Mouse (Mus musculus): Measurements from ENCODE around the gene Gm14409.
"Not testable (repeated sequence)": the region's sequence is repeated elsewhere in the genome, so short reads cannot be mapped to it uniquely, and the experiment has no call there.

Gene Gm14409

DNA sequence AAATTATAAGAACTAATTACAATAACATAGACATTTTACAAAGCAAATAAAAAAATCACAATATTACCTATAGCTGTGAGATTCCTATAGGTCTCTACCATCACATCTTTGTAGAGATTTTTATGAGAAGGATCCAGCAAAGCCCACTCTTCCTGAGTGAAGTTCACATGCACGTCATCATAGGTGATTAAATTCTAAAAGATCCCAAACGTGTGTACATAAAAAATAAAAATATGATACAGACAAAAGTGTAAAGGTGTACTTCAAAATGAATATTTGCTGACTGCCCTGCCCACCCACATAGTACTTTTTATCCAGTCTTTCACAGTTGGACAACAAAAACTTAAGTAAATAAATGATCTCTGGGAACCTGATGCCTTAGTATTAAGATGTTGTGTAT lies at the start of gene Gm14409:
Gene Gm14409 (minus strand): TSS at position 101 of the 400 bp plus-strand sequence.
- not testable (repeated sequence) for DNase-seq (ENCODE audit: low spot score)

DNA sequence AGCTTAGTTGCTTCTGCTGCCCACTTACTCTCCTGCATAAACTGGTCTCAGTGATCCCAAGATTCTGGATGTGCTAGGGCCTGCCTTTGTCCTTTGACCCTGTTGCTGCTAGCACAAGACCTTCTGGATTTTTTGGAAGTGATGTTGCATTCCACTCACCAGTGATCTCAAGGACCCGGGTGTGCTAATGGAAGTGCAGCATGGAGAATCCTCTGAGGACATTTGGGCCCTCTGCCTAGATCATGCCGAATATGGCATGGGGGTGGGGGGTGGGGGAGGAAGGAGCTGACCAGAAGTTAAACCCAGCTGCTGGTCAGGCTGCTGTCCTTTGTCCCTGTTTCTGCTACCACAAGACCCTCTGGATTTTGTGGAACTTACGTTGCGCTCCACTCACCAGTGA lies 42.8 kb upstream of the Gm14409 start:
- DNase-seq (ENCODE audit: low spot score) = not testable (repeated sequence)

DNA sequence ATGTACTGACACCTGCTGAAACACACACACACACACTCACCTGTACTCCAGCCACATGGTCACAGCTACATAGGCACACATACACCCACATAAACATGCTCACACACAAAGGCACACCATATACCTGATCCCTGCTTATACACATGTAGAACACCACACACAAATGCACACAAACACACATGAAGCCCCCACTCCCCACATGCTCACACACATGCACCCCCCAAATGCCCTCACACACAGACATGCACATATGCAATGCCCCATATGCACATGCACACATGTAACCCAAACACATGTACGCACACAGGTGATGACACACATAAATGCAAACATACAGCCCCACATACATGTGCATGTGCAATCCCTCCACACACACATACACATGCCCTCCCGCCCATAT lies 38.1 kb upstream of the Gm14409 start:
- not testable (repeated sequence) for DNase-seq (ENCODE audit: low spot score)

DNA sequence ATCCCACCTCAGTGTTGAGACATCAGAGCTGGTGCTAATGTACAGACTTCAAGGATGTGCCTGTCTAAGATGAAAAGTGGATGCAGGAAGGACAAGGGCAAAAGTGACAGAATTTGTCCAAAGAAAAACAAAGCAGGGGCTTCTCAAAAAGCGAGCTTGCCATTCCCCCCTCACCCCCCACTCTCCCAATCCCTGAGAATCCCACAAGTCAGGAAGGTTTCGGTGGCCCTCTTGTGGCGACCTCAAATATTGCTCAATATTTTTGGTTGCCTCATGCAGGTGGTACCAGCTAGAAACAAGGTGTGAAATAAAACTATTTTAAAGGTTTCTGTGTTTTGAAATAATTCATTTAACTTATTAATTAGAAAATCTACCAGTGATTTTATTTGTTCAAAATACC lies 16.9 kb upstream of the Gm14409 start:
- not testable (repeated sequence) for DNase-seq (ENCODE audit: low spot score)

DNA sequence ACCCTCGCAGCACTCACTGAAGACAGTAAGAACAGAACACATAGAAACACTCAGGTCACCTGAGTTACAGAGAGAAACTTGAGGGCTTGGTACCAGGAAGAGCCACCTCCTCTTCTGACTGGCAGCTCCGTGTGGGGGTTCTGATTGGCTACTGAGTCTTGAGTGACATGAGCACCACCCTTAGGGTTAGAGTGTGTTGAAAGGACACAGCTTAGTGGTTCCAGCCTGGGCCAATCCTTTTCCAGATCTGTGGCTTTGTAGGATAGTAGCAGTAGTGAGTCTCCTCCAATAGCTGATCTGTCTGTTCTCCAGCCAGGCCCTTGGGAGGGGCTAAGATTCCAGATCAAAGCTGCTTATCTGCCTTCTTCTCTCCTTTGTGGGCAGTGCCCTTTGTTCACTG lies 10.9 kb upstream of the Gm14409 start:
- not testable (repeated sequence) for DNase-seq (ENCODE audit: low spot score)

DNA sequence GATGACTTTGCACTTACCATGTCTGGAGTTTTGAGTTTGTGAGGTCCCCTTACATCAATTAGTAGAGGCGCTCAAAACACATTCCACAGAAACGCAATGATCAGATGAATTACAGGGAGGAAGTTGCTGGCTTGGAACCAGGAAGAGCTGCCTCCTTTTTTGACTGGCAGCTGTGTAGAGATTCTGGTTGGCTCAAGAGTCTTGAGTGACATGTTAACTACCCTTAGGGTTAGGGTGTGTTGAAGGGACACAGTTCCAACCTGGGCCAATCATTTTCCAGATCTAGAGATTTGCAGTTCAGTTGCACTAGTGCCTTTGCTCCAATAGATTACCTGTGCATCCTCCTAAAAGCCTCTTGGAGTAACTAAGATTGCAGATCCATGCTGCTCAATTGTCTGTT lies 5.4 kb upstream of the Gm14409 start:
- DNase-seq (ENCODE audit: low spot score) = not testable (repeated sequence)

DNA sequence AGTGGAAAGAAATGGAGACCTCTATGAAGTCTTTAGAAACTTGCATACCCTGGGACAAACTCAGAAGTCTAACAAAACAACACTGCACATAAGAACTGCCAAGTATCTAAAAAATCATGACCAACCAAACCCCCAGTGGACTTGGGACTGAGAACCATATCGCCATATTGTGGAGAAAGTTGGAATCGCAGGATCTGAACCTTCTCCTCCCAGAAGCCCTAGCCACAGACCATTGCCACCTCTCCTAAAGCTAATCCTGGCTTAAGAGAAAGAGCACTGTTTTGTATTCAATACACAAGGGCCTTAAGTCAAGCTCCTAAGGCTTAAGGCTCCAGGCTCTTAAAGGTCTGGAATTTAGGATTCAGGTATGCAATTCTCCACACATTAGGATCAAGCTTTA lies 19.4 kb downstream of the Gm14409 start:
- not testable (repeated sequence) for DNase-seq (ENCODE audit: low spot score)

DNA sequence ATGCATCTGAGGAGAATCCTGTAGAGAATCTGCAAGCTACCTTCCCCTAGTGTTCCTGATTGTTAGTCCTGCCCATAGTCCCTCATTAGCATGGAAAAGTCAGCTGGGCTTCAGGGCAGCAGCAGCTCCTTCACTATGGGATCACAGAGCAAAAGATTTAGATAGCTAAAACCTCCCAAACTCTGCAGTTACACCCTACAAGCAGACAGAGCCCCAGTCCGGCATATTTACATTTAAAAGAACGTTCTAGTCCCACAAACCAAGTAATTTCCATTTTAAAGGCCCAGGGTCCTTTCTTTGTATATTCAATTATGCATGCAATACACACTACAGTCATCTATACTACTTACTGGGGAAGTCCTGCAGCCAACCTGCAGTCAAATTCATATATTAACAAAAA lies 36.4 kb downstream of the Gm14409 start:
- not testable (repeated sequence) for DNase-seq (ENCODE audit: low spot score)
